Mouse (Mus musculus): ENCODE measurements at regions not wholly inside any gene's neighbourhood (a gene's known extent, or its start where the extent isn't known, plus 50 kb on each side); places are given as distances from the start of the nearest gene placed in this dataset.

DNA sequence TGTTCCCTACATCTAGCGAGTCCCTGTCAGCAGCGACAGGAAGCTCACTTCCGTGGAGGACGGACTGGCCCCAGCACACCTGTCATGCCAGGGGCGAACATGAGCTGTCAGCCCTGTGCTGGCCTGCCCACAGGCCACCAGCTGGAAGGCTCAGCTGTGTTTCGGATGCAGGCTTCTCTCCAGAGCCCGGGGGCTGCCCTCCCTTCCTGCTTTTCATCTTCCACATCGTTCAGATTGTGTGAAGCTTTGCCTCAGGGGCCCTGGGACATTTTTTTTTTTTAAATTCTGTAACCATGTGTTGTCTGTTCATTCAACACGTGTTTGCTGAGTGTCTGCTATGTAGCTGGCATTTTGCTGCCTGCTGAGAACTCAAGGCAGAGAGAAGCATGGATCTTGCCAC lies 167.2 kb downstream of the Csl start:
- DNase-seq, result no peak

DNA sequence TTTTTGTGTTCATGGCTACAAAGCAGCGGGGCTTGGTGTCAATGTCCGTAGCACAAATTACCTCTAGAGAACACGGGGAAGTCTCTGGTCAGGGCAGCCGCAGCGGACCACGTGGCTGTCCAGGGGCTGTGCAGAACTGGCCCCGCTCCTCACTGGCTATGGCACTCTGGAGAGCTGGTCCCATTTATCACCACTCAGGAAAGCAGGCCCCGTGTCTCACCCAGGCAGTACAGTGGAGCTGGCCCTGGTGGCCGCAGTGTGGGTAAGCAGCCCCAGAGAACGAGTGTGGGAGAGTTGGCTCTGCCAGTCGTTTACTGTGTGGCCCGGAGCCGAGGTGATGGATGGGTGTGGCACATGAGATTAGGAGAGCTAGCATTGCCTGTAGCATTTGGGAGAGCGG lies 163.8 kb downstream of the Csl start:
- DNase-seq, result no peak

DNA sequence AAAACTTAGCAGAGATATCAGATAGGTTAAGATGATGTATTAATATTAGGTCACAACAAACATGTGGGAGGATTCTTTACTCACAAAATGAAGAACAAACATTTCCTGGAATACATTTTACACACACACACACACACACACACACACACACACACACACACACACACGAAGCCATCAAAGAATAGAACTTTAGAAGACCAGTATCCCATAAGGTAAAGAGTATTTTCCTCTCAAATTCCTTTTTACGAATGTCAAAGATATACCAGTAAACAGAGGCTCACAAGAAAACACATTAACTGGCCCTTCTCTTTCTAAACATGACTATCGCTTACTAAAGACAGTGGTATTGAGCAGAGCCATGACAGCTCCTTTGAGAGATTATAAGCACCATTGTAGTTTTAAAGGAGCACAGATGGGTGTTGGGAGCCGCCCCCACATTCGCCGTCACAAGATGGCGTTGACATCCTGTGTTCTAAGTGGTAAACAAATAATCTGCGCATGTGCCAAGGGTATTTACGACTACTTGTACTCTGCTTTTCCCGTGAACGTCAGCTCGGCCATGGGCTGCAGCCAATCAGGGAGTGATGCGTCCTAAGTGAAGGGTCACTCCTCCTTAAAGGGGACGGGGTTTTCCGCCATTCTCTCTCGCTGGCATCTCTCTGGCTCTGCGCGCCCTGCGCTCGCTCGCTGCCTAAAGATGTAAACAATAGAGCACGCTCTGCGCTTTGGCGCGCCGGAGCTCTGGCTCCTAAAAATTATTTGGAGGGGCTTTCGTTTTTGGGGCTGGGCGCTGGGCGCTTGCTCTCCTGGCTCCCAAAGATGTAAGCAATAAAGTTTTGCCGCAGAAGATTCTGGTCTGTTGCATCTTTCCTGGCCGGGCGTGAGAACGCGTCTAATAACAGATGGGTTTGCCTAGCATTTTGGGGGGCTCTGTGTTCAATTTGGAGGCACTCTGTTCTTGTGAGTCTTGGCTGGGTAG lies 160.0 kb downstream of the Csl start:
- peak; percentile 27 to 31 for DNase-seq

DNA sequence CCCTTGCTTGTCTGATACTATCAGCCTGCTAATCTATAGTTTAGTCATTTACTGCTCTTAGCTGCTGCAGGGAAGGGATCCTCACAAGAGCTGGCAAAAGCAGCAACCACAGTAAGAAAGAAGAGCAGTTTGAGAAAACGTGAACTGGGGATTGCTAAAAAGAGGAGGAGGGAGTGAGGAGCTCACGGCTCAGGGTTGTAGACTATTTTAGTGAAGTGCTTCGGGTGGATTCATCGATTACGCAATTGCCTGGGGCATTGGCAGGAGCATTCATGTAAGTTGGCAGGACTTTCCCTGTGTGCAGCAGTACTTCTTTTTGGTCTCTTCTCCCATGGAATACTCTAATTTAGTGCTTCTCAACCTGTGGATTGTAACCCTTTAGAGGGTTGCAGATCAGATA lies 157.1 kb downstream of the Csl start:
- DNase-seq, result peak; percentile 53 to 61

DNA sequence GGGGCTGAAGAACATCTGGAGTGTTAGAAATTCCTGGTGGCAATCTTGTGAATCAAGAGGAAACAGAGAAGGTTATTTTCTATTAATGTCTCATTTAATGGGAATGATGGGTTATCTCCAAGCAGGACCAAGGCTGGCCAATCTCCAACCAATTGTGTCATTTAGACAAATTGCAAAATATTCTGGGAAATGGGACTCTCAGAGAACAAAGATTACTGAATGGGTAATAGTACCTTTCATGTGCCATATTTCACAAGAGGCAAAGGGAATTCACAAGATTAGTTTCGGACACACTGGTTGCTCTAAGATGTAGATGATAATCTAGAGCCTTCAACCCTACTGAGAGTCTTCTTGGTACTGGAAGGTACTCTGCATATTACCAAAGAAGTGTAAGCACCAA lies 155.3 kb downstream of the Csl start:
- DNase-seq, result peak; percentile 23 to 37

DNA sequence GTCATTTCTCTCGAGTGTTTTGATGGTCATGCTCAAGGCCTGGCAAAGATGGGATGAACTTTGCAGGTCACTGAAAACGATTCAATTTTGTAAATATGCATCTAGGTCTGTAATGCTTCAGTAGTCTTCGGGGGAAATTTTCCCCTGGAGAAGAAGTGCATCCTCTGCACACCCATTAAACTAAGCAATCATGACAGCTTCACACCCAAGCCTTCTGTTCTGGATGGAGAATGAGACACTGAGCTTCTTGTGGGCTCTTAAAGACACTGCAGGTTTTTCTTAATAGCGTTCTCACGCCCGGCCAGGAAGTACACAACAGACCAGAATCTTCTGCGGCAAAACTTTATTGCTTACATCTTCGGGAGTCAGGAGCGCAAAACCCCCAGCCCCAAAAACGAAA lies 151.0 kb downstream of the Csl start:
- DNase-seq, result no peak

DNA sequence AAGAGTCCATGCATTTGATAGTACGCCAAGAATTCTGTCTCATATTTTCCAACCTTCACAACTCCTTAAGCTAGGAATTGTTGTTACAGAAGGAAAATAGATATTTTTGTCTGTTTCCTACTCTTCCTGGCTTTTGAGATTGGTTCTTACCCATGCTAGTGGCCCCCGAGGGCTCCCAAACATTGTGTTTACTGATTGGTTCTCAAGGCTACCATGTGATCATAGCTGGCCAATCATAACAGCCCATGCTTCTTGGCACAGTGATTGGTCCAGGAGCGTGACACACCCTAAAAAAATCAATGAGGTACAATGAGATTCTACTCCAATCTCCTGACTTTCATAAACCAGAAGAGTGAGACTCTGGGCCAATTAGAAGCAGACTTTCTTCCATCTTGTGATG lies 150.0 kb downstream of the Csl start:
- no peak for DNase-seq

DNA sequence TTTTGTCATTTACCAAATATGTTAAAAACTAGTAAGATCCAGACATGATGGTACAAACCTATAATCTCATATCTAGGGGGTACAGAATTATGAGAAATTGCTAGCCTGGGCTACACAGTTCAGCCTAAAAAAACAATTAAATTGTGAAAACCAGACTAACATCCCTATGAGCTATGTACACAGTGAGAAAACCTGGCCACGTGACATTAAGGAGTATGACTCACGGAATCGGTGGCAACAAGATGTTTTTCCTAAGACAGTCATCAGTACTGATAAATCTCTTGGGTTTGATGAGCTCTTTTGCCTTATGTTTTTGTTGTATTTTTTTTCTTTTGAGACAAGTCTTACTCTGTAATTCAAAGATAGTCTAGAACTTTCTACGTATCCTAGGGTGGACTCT lies 148.6 kb downstream of the Csl start:
- DNase-seq, result no peak

DNA sequence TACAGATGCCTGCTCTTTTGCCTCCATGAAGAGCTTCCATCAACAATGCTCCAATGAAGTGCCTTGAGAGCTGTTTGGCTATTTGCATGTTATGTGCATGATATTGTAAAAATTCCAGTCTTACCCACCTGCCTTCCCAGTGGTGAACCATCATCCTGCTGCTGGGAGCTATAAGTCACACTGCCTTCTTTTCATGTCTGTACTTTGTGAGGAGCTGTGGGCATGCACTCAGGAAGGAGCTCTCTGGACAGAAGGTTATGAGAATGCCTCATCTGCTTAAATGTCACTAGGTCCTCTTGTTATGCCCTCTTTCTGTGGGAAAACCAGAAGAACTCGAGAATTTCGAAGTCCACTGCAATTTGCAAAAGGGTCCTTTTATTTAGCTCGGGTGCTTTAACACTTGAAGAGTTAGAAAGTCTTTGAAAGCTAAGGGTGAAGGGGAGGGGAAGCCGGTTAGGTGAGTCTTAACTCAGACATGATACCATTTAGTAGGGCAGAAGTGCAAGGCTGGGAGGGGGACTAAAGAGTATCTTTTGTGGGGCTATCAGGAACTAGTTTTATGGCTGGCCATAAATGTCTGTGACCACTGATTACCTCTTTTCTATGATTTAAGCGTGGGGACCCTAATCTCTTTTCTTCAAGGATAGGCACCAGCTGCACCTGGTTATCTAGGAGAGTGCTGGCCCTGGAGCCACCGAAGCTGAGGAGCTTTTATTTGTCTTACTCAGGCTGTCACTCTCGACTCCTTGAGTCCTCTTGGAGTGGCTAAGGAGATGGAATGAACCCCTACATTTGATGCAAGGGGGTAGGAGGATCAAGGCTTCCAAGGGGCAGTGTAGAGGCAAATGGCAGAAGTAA lies 144.8 kb downstream of the Csl start:
- DNase-seq, result no peak

DNA sequence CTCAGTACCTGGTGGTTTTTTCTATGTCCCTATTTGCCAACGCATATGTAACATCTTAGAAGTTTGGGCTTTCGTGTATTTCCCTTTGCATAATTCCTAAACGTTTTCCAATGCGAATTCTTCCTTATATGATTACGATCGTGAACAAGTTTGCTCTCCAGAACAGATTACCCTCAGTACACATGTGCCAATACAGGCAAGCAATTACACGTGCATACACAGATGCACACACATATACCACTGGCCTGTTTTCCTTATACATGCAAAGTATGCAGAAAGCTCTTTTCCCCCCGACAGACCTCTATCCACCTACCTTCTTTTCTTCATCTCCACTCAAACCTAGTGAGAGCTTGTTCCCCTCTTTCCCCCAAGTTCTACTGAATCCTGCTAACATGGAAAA lies 144.1 kb downstream of the Csl start:
- DNase-seq, result no peak

DNA sequence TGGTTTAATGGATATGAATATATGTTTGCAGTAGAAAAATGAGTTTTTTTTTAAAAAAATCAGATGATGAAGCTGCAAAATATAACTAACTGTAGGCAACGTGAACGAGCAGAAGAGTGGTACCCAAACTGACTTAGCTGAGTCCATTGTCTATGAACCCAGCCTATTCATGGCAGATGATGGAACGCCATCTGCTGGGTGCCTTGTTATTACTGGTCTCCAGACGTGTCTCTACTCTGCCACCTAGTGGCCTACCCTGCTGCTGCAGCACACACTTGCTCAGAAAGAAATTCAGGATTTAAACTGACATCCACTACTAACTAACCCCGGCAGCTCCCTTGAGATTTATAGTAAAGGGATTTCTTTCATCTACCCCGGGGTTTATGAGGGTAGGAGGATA lies 143.7 kb downstream of the Csl start:
- peak; percentile 77 to 89 for DNase-seq

DNA sequence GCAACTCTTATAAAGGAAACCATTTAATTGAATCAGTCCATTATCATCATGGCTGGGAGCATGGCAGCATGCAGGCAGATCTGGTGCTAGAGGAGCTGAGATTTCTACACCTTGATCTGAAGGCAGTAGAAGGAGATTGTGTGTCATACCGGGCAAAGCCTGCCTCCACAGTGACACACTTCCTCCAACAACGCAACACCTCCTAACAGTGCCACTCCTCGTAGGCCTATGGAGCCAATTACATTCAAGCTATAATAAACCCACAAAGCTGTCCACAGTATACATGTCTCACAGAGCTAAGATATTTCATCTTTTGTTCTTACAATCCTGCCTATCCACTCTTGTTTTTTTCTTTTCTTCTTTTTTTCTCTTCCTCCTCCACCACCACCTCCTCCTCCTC lies 141.8 kb downstream of the Csl start:
- no peak for DNase-seq

DNA sequence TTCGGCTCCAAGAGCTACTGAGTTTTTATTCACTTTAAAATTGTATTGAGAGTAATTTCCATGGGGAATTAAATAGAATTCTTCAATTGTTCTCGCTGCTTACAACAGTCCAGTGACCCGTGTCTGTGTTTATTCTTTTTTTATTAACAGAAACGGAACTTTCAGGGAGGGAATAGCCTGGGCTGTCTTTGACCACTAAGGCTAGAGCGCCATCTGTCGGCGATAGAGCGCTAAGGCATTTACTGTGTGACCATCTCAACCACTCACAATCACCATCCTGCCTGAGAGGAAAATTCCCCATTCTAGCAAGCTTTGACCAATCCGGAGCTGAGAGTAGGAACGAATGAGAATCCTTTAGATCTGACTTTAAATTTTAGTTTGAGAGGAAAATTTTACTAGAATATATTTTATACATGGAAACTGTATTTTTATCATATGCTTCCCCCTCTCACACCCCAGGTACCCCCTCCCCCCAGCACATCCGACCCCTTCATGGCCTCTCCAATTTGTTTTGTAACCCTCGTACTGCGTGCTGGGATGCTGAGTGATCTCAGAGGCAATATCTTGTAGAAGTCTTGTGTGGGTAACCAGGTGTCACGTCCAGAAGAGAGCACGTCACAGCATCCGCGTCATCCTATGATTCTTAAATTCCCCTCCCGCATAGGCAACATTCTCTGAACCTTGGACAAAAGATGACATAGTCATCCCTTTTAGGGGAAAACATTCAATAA lies 139.9 kb downstream of the Csl start:
- DNase-seq, result peak; percentile 70 to 82

DNA sequence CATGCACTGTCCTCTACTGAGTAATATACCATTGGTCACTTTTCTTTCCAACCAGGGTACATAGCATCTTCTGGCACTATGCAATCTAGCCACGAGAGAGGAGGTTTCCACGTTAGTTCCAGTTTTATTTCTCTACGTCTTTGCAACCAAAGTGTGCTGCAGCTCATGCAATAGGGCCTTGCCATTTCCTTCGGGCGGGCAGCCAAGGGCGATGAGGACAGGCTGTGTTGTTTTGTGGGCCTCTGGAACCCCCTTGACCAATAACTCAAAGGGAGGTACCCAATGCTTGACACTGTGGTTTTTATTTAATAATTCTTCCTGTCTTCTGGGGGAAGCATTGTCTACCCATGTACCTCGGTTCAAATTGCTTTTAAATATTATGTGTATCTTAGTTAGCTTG lies 139.0 kb downstream of the Csl start:
- DNase-seq, result no peak

DNA sequence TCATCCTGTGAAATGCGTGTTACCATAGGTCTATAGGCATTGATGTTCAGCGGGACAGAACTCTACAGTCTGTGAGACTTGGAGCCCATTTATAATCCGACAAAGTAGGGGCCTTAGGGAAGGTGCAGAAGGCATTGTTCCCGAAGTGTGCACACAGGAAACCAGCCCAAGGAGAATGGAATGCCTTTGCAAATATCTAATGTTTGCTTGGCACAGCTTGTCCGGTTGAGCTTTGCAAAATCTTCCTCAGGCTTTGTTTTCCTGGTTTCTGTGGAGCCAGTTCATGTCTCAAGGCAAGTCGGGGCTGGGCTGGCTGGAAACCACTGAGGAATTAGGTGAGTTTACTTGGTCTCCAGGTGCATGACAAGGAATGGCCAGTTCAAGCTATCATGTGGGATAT lies 132.1 kb downstream of the Csl start:
- DNase-seq, result no peak

DNA sequence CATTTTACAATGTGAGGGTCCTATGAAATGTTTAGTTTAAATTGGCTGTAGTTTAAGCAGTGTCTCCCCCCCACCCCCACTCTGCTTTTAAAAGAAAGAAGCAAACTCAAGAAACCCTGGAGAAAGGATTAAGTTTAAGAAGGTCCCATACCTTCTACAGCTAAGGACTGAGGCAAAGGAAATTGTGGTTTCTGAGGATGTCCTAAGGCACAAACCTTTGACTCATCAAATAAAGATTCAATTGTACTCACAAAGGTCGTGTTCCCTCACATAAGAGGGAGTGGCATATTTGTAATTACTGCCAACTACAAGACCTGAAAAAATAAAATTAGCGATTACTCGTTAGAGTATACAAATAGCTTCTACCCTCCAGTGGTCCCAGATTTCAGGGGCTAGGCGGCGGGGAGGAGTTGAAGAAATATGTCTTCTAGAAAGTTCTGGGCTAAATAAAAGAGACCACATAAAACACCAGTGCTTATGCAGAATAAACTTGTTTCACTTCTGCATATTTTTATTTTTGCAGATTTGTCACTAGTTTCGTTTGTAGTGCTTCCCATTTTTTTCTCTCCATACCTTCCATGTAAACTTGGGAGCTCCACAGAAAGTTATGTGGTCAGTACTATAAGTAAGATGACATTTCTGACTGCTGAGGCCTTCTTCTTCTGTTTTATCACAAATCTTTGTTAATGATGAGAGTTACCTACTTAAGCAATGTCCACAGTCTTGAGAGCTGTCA lies 127.0 kb downstream of the Csl start:
- no peak for DNase-seq

DNA sequence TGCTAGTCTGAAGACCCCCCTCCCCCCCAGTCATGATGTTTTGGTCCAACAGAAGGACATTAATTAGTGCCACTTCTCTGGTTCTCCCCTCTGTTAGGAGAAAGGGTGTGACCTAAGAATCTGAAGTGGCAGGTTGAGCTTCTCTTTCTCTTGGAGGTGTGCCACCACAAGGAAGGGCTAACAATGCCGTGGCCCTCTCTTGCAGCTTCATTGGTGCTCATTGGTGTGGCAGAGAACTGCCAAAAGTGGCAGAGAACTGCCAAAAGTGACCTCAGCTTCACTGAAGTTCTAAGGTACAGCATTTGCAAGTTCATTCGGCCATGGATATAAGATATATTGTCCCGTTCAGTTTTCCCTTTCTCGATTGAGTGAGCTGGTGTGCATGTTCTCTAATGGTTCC lies 123.7 kb downstream of the Csl start:
- no peak for DNase-seq

DNA sequence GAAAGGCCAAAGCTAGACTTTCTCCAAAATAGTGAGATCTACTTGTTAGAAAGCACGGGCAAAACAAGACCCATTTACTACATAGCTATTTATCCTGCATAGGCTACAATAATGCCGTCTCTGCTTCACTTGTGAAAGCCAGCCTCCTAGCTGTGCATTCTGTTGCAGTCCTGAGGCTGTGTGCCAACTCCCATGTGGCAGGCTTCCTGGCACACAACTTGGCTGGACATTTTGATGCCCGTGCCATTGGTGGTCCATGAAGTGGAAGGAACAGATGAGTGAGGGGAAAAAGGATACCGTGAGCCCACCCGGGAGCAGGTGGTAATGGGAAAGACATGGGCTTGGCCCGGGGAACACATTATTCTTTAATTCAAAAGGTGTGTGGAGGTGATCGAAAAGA lies 120.4 kb downstream of the Csl start:
- no peak for DNase-seq

DNA sequence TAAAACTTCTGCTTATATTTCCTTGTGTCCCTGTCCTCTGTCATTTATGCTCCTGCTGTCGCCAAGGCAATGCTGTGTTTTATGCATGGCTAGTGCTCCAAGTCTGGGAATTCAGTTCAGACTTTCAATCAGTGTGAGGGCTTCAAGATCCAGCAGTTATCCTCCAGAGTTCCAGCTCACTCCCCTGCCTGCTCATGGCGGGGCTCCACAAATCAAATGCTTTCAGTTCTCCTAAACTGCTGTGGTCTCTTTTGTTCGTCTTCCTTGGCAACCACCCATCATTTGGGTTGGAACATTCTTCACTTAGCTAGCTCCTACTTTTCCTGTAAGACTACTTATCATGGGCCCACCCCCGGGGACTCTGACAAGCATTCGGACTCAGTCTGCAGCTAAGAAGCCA lies 120.0 kb downstream of the Csl start:
- DNase-seq, result peak in 1 of 2 experiments; percentile 17

DNA sequence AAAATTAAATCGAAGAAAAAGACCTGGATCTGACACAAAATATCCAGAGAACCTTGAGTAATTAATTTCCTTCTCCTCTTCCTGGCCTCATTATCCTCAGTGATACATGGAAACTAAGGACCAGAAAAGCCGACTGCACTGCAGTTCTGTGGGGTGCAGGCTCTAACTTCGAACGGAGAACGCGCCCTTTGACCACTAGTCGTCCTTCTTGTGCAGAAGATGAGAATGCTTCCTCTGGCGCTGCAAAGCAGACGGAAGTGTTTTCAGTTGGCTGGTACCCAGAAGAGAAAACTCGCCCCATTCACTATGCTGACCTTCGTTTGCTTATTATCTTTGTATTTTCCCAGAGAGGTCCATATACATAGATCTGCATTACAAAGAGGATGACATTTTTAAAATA lies 117.7 kb downstream of the Csl start:
- peak; percentile 73 to 77 for DNase-seq

DNA sequence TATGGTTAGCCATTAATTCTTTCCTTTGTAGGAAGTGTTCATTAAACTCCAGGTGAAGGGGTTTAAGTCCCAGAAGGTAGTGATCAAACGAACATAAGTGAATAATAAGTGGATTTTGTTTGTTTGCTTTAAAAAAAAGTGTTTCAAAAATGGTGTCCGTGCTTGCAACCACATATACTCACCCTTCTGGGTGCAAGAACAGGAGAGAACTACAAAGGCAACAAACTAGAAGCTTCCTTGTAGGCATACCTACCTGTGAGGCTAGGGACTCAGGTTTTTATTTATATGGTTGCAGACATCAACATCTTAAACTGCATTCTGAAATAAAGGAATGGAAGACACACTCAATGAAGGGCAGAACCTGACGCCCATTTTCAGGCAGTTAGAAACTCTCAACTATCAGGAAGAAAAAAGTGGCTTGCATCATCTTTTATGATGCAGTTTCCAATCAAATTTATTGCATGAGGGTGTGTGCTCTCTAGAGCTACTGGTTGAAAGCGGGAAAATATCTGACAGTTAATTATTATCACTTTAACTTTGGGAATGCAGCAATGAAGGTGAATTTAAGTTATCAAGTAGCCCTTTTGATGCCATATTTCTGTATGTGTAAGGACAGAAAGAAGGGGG lies 117.1 kb downstream of the Csl start:
- no peak for DNase-seq

Measured in heart, adult 18-20 months (tissue).